Mouse (Mus musculus): Measurements from ENCODE around the gene Wdsub1. TPM values are rescaled to one million over a fixed set of nuclear protein-coding genes. Genes with fewer than 3 reads are reported as not detected.

Gene Wdsub1
- polyA plus RNA-seq, 2 experiments = 33.7 to 57.2 TPM

DNA sequence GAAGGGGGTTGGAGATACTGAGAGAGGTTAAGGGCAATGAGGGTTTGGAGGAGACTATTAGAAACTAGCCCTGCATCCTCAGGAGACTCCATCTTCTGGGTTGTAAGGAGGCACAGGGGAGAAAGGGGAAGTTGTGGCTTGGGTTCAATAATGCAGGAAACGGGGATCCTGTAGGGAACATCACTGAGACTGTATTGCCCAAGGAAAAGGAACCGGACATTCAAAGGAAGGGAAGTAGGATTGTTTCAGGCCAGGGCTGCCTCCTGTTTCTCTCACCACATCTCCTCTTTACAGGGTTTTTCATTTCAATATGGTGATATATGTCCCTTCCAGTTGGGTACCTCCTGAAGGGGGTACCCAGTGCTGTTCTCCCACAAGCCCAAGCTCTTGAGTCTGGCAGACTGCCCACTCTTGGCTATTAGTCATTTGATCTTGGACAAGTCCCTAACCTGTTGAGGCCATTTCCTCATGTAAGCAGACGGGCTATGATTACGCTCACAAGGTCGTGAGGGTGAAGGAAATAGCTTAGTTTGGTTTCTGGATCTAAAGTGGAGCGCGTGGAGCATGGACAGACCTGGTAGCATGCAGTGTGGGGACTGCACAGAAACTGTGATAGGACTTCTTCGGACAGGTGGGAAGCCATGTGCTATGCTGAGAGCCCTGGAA is 79.5 kb downstream of the Wdsub1 start:
- H3K27me3 ChIP-seq (ENCODE audit: control insufficient read depth, insufficient read depth, low read length) = no peaks in the 10 kb centered on the region
- no peak overlapping the region for H3K9ac ChIP-seq (ENCODE audit: low read depth, low read length, severe bottlenecking)
- peaks cover 67% of the 10 kb centered on the region for H3K36me3 ChIP-seq (ENCODE audit: control insufficient read depth, insufficient read depth, low read length)
- H3K4me2 ChIP-seq (replicated peaks; ENCODE audit: low read depth, low read length, severe bottlenecking) = no peak overlapping the region
- DNase-seq (ENCODE audit: low spot score) (no peak), ATAC-seq (ENCODE audit: low FRiP score, low read depth) (no peak)
- H3K4me3 ChIP-seq (replicated peaks; ENCODE audit: low read length) = no peak overlapping the region
- no peaks in the 10 kb centered on the region for H3K4me1 ChIP-seq (ENCODE audit: control insufficient read depth, insufficient read depth, low read length)
- no peak for TF ChIP-seq POLR2A (IDR thresholded peaks at IDR 0.05; ENCODE audit: borderline replicate concordance, extremely low read depth, insufficient read depth, insufficient read length)
- H3K27ac ChIP-seq (replicated peaks; ENCODE audit: low read depth, low read length) = no peak overlapping the region
- WGBS = 82% methylated on average over 8 of the region's 8 CpGs
- H3K9me3 ChIP-seq (ENCODE audit: control insufficient read depth, low read length) = no peaks in the 10 kb centered on the region
